Mouse (Mus musculus): ENCODE measurements around the gene Lman1l.

DNA sequence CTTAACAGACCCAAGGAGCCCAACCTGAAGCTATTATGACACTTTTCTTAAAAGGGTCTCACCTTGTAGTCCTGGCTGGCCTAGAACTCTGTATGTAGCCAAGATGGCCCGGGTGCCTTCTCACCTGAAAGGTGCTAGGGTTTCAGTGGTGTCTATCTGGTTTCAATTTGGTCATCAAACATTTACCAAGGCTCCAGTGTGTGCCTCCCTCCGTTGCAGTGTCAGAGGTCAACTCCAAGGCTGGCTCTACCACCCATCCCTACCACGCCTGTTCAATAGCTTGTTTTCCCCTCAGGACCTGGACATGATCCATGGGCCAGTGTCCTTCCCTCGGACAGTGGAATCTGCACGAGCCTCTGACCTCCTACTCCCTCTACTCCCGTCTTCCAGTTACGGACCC lies 3.7 kb upstream of the Lman1l start:
- TF ChIP-seq CTCF (IDR thresholded peaks at IDR 0.05; ENCODE audit: borderline replicate concordance, insufficient read depth, low read length) (no peak), POLR2A (IDR thresholded peaks at IDR 0.05; ENCODE audit: low read depth, low read length) (no peak)
